Mouse (Mus musculus) skeletal muscle tissue, adult 2 months (tissue): ENCODE data around the gene Surf4.

Experiments
- DNase-seq: peaks from one replicate; pipeline ENCODE4 v3.0.0-alpha.2; 2012; ENCODE audit warnings: low read depth, low spot score

The Surf4 gene

DNA sequence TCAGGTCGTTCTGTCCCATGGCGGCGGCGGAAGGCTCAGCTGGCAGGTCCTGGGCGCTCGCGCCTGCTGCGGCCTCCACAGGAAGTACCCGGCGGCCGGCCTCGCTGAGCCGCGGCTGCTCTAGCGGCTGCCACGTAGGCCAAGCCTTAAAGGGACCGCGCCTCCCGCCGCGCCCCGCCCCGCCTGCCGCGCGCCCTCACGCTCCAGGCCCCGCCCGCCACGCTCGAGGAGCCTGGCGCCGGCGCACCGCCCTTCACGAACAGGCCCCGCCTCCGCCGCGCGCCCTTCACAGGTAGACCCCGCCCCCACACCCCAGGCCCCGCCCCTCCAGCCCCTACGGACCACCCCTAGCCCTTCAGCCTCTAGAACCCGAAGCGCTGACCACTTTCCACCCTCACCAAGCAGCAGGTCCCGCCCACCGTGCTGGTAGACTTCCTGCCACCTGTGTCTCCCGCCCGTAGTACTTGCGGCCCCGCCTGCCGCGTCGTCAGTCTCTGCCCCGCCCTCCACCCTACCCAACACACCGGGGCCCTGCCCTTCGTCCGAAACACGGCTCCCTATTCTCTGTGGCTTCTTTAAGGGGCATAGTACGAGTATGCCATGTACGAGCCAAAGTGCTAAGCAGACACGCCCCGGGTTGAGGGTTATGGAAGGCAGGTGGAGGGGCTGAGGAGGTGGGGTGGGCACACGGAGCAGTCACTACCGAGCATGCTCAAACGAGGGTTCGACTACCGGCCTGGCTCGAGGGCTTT lies at the start of gene Surf4, which contains the start of gene Stkld1:
TSS of gene Surf4 (minus strand) at position 625 of the 752 bp plus-strand sequence.
TSS of gene Stkld1 (plus strand) at position 744 of the 752 bp plus-strand sequence.
- DNase-seq, result peak; percentile 91

DNA sequence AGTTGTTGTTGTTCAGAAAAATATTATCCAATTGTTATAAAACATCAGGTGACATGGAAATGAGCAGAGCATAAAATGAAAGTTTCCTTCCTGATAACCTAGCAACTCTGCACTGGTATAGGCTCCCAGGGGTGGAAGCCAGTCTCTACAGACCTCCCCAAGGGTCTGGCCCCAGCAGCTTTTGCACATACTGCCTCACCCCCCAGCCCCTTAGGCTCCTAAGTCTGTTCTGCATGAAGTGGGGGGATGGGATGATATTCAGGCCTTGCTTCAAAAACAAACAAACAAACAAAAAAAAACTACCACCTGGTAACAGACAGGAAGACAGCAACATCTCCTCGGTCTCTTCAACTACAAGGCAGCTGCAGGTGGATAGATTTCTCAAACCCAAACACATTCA lies 46.6 kb upstream of the Surf4 start:
- DNase-seq, result no peak

- no peak for DNase-seq
These were observed 40.2 kb upstream of the Surf4 start for GRCm38 (mm10) chr2:26973960-26974359.

GRCm38 (mm10) chr2:26973116-26973515 lies 39.4 kb upstream of the Surf4 start, which contains the start of gene Adamts13:
Gene Adamts13, plus strand, starts transcription at chr2:26973416.
- DNase-seq, result no peak

DNA sequence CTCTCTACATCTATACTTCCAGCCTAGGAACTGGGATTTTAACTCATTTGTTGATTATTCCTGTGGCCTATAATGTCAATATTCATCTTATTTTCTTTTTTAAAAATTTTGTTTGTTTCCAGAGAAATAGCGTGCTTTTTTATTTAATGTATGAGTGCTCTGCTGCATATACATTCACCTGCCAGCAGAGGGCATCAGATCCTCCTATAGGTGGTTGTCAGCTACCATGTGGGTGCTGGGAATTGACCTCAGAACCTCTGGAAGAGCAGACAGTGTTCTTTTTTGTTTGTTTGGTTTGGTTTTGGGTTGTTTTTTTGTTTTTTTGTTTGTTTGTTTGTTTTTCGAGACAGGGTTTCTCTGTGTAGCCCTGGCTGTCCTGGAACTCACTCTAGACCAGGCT lies 33.5 kb upstream of the Surf4 start:
- DNase-seq, result no peak

DNA sequence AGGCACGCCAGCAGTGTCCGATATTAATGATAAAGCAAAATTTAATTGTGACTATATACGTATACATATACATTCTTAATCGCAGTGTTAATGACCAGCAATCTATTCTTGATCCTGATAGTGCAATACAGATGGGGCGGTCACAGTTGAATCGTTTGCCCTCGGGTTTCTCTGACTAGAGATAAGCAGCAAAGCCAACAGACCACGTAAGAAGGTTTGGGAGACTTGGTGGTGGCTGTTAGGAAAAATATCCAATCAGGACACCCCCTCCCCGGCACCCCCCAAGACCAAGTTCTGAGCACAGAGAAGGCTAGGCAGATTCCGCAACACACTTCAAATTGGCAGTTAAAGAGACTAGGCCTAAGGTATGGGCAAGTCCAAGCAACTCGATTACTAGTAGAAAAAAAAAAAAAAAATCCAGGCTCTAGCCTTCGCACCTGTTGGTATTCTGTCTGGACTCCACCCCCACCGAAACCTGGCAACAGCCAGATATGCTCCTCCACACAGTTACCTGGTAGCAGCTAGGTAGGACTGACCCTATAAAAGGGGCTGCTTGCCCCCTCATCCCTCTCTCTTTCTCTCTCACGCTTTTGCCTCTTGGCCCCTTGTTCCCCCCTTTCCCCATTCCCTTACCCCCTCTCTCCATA lies 31.1 kb upstream of the Surf4 start:
- DNase-seq, result no peak

DNA sequence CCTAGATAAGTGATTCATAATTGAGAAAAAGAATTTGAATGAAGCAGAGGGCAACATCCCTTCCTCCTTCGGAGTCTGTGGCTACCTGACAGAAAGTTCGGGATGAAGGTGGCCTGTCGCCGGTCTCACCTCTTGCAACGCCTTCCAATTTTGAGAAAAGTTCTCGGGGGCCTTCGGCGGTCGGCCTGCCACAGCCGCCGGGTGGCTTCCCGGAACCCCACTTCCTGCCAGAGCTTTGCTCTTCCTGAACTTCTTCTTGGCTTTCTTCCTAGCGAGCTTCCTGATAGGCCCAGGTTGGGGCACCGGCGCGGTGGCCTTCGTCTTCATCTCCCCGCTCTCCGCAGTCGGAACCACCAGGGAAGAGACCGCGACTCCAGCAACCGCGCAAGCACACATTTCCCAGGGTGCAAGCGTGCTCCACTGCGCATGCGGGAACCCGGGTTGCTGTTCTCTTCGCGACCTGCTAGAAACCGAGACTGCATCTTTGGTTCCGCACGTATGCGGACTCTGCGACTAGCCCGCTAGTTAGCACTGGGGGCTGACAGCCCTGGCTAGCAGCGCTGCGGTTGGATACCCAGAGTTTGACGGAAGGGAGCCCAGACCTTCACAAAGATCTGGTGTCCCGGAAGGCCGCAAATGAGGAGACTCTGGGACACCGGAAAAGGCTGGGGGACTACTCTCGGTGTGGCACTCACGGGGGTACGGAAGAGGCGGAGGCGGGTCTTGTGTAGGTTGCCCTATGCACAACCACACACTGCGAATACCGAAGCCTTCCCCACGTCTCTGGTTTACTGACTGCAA lies 30.4 kb upstream of the Surf4 start, which contains the start of gene Rexo4:
TSS of gene Rexo4 (minus strand) at position 464 of the 801 bp plus-strand sequence.
- DNase-seq, result peak; percentile 94

DNA sequence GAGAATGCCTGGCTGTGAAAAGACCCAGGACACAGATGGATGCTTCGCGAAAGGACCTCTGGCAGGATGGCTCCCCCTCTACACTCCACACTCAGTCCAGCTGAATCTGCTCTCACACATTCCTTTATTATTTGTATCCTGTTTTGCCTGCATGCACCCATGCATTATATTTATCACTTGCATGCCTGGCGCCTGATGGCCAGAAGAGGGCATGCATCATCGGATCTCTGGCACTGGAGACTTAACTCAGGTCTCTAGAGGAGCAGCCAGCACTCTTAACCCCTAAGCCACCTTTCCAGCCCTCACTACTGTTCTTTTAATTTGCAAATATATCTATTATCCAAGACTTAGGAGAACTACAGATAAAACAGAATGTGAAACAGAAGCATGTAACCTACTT lies 27.0 kb upstream of the Surf4 start:
- DNase-seq, result no peak

DNA sequence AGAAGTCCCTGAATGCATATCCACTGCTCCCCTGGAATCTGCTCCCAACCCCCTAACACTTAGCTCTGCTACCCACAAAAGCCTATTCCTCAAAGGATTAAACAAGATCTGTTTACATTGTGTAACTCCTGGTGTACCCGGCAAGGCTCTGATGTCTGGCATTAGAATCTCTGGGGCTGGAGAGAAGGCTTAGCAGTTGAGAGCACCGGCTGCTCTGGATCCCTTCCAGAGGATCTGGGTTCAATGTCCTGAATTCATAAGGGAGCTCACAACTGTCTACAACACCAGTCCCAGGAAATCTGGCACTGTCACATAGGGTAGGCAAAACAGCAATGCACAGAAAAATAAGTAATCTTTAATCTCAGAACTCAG lies 23.7 kb upstream of the Surf4 start:
- DNase-seq, result no peak

DNA sequence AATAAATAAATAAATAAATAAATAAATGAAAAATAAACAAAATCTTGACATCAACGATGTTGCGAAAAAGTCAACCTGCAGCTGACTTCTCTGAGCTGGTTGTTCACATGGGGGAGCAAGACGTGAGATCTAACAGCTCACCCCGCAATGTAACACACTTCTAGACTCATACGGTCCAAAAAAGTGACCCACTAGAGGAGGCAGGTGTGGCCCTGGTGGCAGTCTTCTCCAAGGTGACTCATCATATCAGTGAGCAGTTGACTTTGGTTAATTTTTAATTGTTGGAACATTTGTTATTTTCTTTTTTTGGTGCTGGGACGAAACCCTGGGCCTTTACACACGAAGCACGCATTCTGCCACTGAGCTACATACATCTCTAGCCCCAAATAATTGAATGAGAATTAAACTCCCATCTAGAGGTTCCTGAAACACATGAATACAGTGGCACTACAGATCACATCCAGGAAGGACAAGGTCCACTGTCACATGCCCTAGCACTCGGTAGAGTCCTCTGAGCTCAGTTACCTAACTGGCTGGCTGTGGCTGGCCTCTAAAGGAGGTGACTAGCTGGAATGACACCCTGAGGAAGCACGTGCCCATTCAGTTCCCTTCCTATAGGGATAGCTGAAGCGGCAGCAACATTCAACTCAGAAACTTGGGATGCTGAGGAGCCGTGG lies 23.2 kb upstream of the Surf4 start:
- DNase-seq, result no peak

GRCm38 (mm10) chr2:26954735-26955395 lies 21.1 kb upstream of the Surf4 start:
- no peak for DNase-seq

DNA sequence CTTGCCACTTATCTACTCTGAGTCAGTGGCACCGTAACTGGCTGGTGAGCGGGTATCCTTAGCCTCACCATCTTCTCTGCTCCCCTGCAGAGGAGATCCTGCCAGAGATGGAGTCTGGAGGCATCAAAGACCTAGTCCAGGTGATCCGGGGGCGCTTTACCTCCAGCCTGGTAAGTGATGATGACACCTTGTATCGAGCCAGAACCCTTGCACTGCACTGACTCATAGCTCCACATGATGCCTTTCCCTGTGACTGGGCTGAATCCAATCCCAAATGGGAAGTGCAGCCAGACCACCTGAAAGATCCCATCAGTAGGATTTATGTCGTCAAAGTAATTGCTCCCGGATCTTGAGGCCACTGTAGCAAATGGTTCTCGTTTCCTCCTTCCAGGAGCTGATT lies 19.1 kb upstream of the Surf4 start:
- no peak for DNase-seq

GRCm38 (mm10) chr2:26952193-26952592 lies 18.5 kb upstream of the Surf4 start:
- DNase-seq, result no peak

GRCm38 (mm10) chr2:26951346-26951905 lies 17.7 kb upstream of the Surf4 start:
- no peak for DNase-seq

- DNase-seq, result no peak
These were observed 16.7 kb upstream of the Surf4 start for GRCm38 (mm10) chr2:26950411-26950810.

GRCm38 (mm10) chr2:26943253-26943652 lies 9.5 kb upstream of the Surf4 start:
- DNase-seq, result no peak

- no peak for DNase-seq
These were observed 7.8 kb upstream of the Surf4 start for GRCm38 (mm10) chr2:26941539-26941938.

- no peak for DNase-seq
These were observed 2.7 kb upstream of the Surf4 start for GRCm38 (mm10) chr2:26936425-26936824.

DNA sequence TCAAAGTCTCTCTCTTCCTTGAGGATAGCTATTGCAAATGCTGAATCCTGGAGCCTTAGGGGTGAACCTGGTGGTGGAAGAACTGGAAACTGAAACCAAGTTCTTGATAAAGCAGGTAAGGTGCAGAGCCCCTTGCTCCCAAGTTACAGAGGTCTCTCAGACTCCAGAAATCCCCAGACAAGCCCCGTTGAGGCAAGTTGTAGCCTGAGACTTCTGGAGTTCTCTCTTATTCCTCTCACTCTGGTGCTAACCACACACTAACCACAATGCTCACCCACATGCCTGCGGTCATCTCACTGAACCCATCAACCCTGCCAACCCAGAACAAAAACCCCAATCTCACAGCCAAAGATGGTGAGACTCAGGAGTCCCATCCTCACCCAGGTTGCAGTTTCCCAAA lies 1.6 kb upstream of the Surf4 start:
- no peak for DNase-seq

DNA sequence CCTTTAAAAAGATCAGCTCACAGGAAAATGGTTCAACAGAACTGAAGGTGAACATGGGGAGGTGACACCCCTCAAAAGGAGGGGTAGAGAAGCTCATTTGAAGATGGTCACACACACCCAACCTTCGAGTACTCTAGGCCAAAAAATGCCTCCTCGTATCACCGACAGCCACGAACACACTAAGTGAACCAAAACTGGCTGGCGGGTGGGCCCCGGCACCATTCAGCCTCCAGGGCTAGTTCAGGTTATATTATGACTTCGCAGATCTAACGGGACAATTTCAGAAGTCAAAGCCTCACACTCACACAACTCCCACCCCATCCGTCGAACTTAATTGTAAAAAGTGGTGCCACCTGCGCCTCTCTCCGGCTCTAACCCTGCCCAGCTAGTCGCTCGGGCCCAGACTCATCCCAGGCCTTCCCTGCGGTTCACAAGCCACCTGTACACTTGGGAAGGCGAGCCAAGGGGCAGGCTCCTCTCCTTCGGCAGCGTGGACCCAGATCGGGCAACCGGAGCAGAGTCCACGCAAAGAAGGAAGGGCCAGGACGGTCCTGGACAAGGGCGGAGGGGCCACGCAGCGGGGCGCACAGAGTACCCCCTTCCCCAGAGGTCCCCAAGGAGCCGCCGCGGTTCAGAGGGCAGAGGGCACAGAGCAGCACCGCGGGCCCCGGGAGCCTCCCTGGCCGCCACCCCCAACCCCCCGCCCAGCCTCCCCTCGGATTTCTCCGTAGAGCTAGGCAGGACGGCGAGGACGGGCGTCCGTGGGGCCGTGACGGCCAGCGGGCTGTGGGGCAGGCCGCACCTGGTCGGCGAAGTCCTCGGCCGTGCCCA lies 1.0 kb downstream of the Surf4 start:
- DNase-seq, result no peak
